Mouse (Mus musculus) liver, embryonic 11.5 days (tissue): ENCODE results near the gene Eif5. TPM values are rescaled to one million over a fixed set of nuclear protein-coding genes. Genes with fewer than 3 reads are reported as not detected.
"Not testable (repeated sequence)": the region's sequence is repeated elsewhere in the genome, so short reads cannot be mapped to it uniquely, and the experiment has no call there.

Experiments used
- ATAC-seq: fragments of 200-750 bp; cut with Nextera tagmentation; replicated peaks from 2 replicates; pipeline ENCODE4 v1.8.0; 2017; ENCODE audit warnings: moderate number of reproducible peaks, mild to moderate bottlenecking, moderate TSS enrichment, moderate library complexity; ENCODE audit not compliant: low FRiP score
- DNase-seq: peaks from one replicate; pipeline ENCODE4 v3.0.0-alpha.2; 2017; ENCODE audit warnings: low spot score
- H3K27ac ChIP-seq: fragments of 300-500 bp; sonication (generic); 2 replicates; pipeline ENCODE4 v1.5.1; 2014; ENCODE audit warnings: mild to moderate bottlenecking, low read depth, low read length, control low read depth
- H3K27me3 ChIP-seq: fragments of 300-500 bp; sonication (generic); replicated peaks from 2 replicates; pipeline ENCODE4 v1.6.1; 2014; ENCODE audit warnings: low read length, mixed read lengths; ENCODE audit not compliant: control insufficient read depth, insufficient read depth
- H3K36me3 ChIP-seq: fragments of 300-500 bp; sonication (generic); 2 replicates; pipeline ENCODE4 v1.6.1; 2014; ENCODE audit warnings: mild to moderate bottlenecking, low read length, moderate library complexity, mixed read lengths; ENCODE audit not compliant: control insufficient read depth, insufficient read depth
- H3K4me1 ChIP-seq: fragments of 300-500 bp; sonication (generic); replicated peaks from 2 replicates; pipeline ENCODE4 v1.6.1; 2014; ENCODE audit warnings: low read length, mixed read lengths; ENCODE audit not compliant: control insufficient read depth, insufficient read depth
- H3K4me2 ChIP-seq: fragments of 300-500 bp; sonication (generic); 2 replicates; pipeline ENCODE4 v1.6.1; 2014; ENCODE audit warnings: mild to moderate bottlenecking, control low read depth, moderate library complexity
- H3K4me3 ChIP-seq: fragments of 300-500 bp; sonication (generic); 2 replicates; pipeline ENCODE4 v1.5.1; 2014; ENCODE audit warnings: low read depth, low read length, control low read depth
- H3K9ac ChIP-seq: fragments of 300-500 bp; sonication (generic); 2 replicates; pipeline ENCODE4 v1.6.1; 2014; ENCODE audit warnings: low read depth, low read length, control low read depth
- H3K9me3 ChIP-seq: fragments of 300-500 bp; sonication (generic); 2 replicates; pipeline ENCODE4 v1.6.1; 2016; ENCODE audit warnings: low read length, inconsistent platforms, mixed read lengths; ENCODE audit not compliant: control insufficient read depth
- WGBS: fragments of 180-500 bp; shearing (Covaris S2); extraction: QIAGEN DNeasy Blood & Tissue Kit; methylation state at CpG from one replicate; pipeline ENCODE4 v1.1.7; 2014; 5-methylcytosine and 5-hydroxymethylcytosine counted together
- polyA plus RNA-seq: library from polyadenylated mRNA; unstranded; fragments of >200 nt; fragmentation: Nextera tagmentation; extraction: Ambion mirVana; gene quantifications from 2 replicates; pipeline ENCODE4 v1.2.1, GENCODE M21; 2014

Gene Eif5
- polyA plus RNA-seq, 1 experiment from 2014 or later, result 623 TPM

- 5% methylated on average over 12 of the region's 12 CpGs for WGBS
- H3K4me3 ChIP-seq, result no peak overlapping the region
- ATAC-seq (peak; percentile 70), DNase-seq (peak; percentile 65)
- peak overlapping the region; percentile 36; the same call in 1 of the 2 replicates for H3K4me2 ChIP-seq
- H3K36me3 ChIP-seq, result no peaks in the 10 kb centered on the region
- no peak overlapping the region for H3K27ac ChIP-seq
- H3K9me3 ChIP-seq, result no peaks in the 10 kb centered on the region
- H3K4me1 ChIP-seq, result no peaks in the 10 kb centered on the region; the same call in 1 of the 2 replicates
- no peak overlapping the region for H3K9ac ChIP-seq
- peaks cover 5% of the 10 kb centered on the region; the same call in 1 of the 2 replicates for H3K27me3 ChIP-seq
These were observed 32.9 kb upstream of the Eif5 start for GRCm38 (mm10) chr12:111504904-111505303.

DNA sequence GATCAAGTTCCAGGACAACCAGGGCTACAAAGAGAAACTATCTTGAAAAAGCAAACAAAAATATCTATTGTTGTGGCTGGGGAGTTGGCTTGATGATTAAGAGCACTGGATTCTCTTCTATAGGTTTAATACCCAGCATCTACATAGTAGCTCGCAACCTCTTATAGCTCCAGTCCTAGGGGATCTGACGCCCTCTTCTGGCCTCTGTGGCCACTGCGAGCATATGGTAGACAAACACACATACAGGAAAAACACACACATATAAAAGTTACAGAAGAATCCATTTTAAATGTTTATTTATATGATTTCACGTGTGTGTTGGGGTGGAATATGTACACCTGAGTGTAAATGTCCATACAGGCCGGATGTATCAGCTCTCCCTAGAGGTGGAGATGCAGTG is 30.8 kb upstream of the Eif5 start:
- no peak overlapping the region for H3K4me2 ChIP-seq
- peaks cover 5% of the 10 kb centered on the region; the same call in 1 of the 2 replicates for H3K27me3 ChIP-seq
- no peaks in the 10 kb centered on the region for H3K36me3 ChIP-seq
- 53% methylated on average over 5 of the region's 5 CpGs for WGBS
- H3K9me3 ChIP-seq, result no peaks in the 10 kb centered on the region
- H3K27ac ChIP-seq, result no peak overlapping the region
- ATAC-seq (no peak), DNase-seq (no peak)
- H3K4me3 ChIP-seq, result no peak overlapping the region
- H3K9ac ChIP-seq, result no peak overlapping the region
- no peaks in the 10 kb centered on the region; the same call in 1 of the 2 replicates for H3K4me1 ChIP-seq

GRCm38 (mm10) chr12:111507962-111508361 is 29.9 kb upstream of the Eif5 start:
- no peak overlapping the region for H3K4me3 ChIP-seq
- ATAC-seq, result no peak

DNA sequence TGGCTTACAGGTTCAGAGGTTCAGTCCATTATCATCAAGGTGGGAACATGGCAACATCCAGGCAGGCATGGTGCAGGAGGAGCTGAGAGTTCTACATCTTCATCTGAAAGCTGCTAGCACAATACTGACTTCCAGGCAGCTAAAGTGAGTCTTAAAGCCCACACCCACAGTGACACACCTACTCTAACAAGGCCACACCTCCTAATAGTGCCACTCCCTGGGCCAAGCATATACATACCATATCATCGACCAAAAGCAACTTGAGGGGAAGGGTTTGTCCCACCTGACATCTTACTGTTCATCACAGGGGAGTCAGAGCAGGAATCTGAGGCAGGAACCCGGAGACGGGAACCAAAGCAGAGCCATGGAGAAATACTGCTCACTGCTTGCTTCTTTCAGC is 29.4 kb upstream of the Eif5 start:
- H3K4me2 ChIP-seq, H3K27me3 ChIP-seq, ATAC-seq, H3K9me3 ChIP-seq, H3K27ac ChIP-seq, H3K36me3 ChIP-seq, DNase-seq, H3K9ac ChIP-seq, H3K4me3 ChIP-seq, H3K4me1 ChIP-seq: not testable (repeated sequence)
- 70% methylated on average over 3 of the region's 3 CpGs for WGBS

More at GRCm38 (mm10) chr12:111507962-111508361, 29.9 kb upstream of the Eif5 start:
- Histone ChIP-seq H3K9ac (no peak overlapping the region), H3K27ac (no peak overlapping the region), H3K4me2 (no peak overlapping the region), H3K36me3 (no peaks in the 10 kb centered on the region), H3K4me1 (no peaks in the 10 kb centered on the region; the same call in 1 of the 2 replicates), H3K9me3 (no peaks in the 10 kb centered on the region), H3K27me3 (peaks cover 5% of the 10 kb centered on the region; the same call in 1 of the 2 replicates)
- WGBS, result 83% methylated on average over 10 of the region's 10 CpGs
- no peak for DNase-seq

GRCm38 (mm10) chr12:111512572-111513063 is 25.2 kb upstream of the Eif5 start:
- H3K4me1 ChIP-seq, result peaks cover 14% of the 10 kb centered on the region
- no peaks in the 10 kb centered on the region for H3K36me3 ChIP-seq

DNA sequence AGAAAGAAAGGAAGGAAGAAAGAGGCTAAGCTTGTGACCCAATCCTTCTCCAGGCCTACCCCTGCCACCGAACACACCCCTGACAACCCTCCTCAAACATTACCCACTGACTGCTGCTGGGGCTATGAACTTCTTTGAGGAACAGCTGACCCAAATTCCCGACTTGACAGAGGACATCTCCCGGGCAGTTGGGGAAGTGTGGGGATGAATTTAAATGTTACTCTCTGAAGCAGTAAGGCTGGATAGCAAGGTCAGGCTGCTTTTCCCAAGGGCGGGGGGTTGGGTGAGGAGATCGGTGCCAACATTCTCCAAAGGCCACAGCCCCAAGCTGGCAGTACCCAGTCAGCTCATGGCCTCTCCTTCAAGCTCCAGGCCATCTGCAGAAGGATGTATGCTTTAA is 24.1 kb upstream of the Eif5 start:
- Histone ChIP-seq H3K4me1 (peaks cover 21% of the 10 kb centered on the region), H3K27ac (no peak overlapping the region), H3K36me3 (no peaks in the 10 kb centered on the region), H3K27me3 (no peaks in the 10 kb centered on the region), H3K9ac (no peak overlapping the region), H3K4me2 (no peak overlapping the region), H3K9me3 (no peaks in the 10 kb centered on the region), H3K4me3 (no peak overlapping the region)
- ATAC-seq, result no peak
- WGBS, result 80% methylated on average over 5 of the region's 5 CpGs
- no peak for DNase-seq

More at GRCm38 (mm10) chr12:111512572-111513063, 25.2 kb upstream of the Eif5 start:
- no peak overlapping the region for H3K4me2 ChIP-seq
- H3K4me3 ChIP-seq, result no peak overlapping the region
- H3K9me3 ChIP-seq, result no peaks in the 10 kb centered on the region
- H3K27me3 ChIP-seq, result no peaks in the 10 kb centered on the region
- 82% methylated on average over 12 of the region's 12 CpGs for WGBS
- DNase-seq, result no peak
- ATAC-seq, result no peak
- no peak overlapping the region for H3K9ac ChIP-seq
- no peak overlapping the region for H3K27ac ChIP-seq

DNA sequence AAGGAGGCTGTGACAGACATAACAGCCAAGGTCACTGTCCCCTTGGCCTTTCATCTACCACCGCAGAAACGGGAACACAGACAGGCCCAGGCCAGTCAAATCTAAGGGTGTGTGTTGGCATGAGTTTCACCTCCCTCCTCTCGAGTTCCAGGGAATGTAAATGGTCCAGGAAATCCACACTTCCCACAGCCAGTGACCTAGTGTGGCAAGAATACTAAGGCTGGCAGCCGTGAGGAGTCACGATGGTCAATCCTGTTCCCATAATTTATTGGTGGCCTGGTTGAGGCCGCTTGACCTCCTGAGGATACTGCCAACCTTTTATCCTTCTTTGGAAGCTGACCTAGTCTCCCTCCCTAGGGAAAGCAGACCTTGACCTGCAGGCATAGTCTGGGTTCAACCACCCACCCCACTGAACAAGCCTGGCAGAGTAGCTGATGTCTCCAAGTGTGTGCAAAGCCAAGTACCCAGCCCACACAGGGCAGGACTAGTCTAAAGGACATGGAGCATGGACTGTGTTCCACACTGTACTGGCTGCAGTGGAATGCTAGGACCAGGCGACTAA is 23.5 kb upstream of the Eif5 start:
- H3K4me1 ChIP-seq, result peaks cover 24% of the 10 kb centered on the region

GRCm38 (mm10) chr12:111514874-111515649 is 22.8 kb upstream of the Eif5 start:
- WGBS, result 78% methylated on average over 7 of the region's 7 CpGs
- ATAC-seq, result no peak
- peaks cover 24% of the 10 kb centered on the region for H3K4me1 ChIP-seq

More for the DNA sequence above, 23.5 kb upstream of the Eif5 start:
- Histone ChIP-seq H3K27ac (no peak overlapping the region), H3K27me3 (no peaks in the 10 kb centered on the region), H3K4me2 (peak overlapping the region; percentile 36), H3K4me3 (no peak overlapping the region), H3K9ac (no peak overlapping the region), H3K36me3 (no peaks in the 10 kb centered on the region), H3K9me3 (no peaks in the 10 kb centered on the region)
- ATAC-seq, result no peak
- DNase-seq, result no peak
- 67% methylated on average over 7 of the region's 7 CpGs for WGBS

More at GRCm38 (mm10) chr12:111514874-111515649, 22.8 kb upstream of the Eif5 start:
- Histone ChIP-seq H3K4me3 (no peak overlapping the region), H3K9me3 (no peaks in the 10 kb centered on the region), H3K27me3 (no peaks in the 10 kb centered on the region), H3K9ac (peak overlapping the region; percentile 32; the same call in 1 of the 2 replicates), H3K4me2 (peak overlapping the region; percentile 36), H3K27ac (no peak overlapping the region), H3K36me3 (no peaks in the 10 kb centered on the region)
- no peak for DNase-seq
